Mouse (Mus musculus) A20 (cell line): ENCODE results near the gene Olfr1420.
"Not testable (repeated sequence)": the region's sequence is repeated elsewhere in the genome, so short reads cannot be mapped to it uniquely, and the experiment has no call there.

ENCODE experiments used
- DNase-seq: peaks from one replicate; pipeline ENCODE4 v3.0.0-alpha.2; 2011; ENCODE audit warnings: low read depth, low spot score

The Olfr1420 gene

DNA sequence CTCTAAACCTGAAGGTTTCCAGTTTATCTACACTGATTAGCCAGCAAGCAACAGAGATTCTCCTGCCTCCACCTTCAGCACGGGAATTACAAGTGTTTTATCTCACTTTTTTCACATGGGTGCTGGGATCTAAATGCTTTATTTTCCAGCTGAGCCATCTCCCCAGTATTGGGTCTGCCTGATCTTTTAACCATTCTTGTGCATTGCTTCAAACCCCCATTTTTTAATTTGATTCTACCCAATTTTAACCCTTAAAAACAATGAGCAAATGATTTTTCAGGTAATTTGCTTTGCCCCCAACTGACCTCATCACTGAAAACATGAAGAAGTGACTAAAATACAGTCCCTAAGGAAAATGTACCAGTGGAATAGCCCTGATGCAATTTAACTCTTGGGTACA lies at the start of gene Olfr1420:
Gene Olfr1420 (plus strand): TSS at position 301 of the 400 bp plus-strand sequence.
- no peak for DNase-seq

DNA sequence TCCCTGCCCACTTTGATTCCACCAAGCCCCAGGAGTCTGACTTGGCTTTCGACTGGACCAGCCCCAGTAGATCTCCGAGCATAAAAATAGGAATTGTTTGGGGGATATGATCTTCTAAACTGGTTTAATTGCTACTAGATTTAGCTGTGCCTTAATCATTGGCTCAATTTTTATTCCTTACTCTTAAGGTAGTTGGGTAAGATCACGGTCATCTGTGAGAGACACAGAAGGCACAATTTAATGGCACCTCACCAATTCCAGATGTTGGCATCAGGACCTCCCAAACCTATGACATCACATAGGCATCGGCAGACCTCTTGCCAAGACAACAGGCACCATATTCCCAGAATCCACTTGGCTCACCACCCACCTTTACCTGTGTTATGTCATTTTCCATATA lies 47.2 kb upstream of the Olfr1420 start, which contains the start of gene Olfr1417:
Gene Olfr1417 (minus strand): TSS at position 101 of the 400 bp plus-strand sequence.
- no peak for DNase-seq

DNA sequence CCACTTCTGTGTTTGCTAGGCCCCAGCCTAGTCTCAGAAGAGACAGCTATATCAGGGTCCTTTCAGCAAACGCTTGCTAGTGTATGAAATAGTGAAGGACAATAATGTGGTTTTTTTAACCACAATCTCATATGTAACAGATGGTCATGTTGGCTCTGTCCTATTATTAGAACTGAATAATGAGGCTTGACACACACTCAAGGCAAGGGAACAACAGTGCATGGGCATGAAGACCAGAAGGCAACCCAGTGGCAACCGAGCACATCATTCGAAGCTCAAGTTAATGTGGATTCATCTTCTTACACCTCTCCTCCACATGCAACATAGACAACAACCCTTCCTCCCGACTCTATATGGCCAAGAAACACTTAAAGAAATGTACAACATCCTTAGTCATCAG lies 40.0 kb upstream of the Olfr1420 start:
- no peak for DNase-seq

DNA sequence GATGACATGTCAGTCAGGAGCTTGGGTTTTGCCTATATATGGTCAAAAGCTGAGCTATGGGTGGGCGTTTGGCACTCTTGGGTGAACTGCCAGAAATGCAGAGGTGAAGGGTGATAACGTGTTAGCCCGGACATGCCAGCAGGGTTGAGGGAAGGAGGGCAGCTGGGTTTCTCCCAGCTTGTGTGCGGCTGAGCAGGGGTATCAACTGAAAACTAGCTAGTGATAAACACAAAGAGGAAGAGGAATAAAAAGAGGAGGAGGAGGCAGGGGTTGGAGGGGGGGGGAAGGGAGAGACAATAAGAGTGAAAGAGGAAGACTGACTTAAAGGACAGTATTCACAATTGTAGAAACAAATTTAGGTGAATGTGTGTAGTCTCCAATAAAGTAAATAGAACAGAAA lies 33.7 kb upstream of the Olfr1420 start:
- DNase-seq: peak; percentile 68

GRCm38 (mm10) chr19:11854821-11855220 lies 31.5 kb upstream of the Olfr1420 start:
- no peak for DNase-seq

- DNase-seq: no peak
Observed at GRCm38 (mm10) chr19:11856506-11856905, 29.9 kb upstream of the Olfr1420 start.

DNA sequence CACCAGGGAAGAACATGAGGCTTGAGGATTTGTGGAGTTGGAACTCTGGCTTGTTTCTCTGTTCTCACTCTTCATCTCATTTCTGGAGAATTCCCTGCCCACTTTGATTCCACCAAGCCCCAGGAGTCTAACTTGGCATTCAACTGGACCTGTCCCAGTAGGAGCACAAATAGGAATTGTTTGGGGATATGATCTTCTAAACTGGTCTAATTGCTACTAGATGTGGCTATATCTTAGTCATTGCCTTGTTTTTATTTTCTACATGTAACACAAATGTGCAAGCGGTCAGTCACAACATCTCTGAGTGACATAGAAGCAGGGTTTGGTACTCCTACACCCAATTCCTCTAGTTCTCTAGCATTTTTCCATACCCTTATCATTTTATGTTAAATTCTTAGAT lies 25.4 kb upstream of the Olfr1420 start, which contains the start of gene Olfr1418:
Gene Olfr1418 (minus strand): TSS at position 101 of the 400 bp plus-strand sequence.
- DNase-seq: no peak

DNA sequence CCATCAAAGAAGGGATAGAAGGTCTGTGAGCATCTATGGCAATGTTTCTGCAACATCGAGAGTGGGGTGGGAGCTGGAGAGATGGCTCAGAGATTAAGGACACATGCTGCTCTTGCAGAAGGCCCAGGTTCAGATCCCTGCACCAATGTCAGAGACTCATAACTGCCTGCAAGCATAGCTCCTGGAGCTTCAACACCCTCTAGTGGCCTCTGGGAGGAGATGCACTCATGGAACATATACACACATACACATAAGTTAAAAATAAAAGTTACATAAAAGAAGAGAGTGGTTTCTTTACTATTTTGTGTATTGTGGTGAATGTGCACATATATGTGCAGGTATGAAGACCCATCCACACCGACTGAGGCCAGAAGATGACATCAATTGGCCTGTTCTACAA lies 18.5 kb upstream of the Olfr1420 start:
- DNase-seq: peak; percentile 22

DNA sequence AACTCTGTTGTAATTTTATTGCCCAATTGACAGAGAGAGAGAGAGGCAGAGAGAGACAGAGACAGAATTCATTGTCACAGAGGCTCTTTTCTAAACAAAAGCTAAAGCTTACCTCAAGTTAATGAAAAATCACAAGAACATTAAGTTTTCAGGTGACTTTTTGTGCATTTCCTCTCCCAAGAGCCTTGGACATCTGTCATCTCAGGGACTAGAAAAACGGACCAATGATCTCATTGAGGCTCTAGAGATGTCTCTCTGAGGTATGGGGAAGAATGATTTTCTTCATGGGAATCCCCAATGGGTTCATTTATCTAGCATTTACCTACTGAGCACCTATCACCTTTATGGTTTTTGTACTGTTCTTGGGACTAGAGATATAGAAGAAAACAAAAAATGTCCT lies 11.4 kb upstream of the Olfr1420 start, which contains the start of gene Olfr1419:
Gene Olfr1419 (minus strand): TSS at position 101 of the 400 bp plus-strand sequence.
- no peak for DNase-seq

DNA sequence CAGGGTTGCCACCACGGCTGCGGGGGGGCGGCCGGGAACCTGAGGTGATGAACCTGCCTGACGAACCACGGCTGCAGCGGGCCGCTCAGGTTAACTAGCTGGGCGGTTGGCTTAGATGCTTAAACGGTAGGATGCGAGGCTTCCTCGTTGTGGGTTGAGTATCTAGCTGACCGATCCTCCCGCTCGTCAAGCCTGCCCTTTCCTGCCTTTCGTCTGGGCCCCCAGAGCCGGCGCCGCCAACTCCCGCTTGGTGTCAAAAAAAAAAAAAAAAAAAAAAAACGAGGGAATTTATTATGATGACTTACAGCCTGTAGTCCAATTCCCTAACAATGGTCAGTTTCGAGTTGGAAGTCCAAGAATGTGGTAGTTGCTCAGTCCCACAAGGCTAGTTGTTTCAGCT lies 8.0 kb upstream of the Olfr1420 start:
- DNase-seq: not testable (repeated sequence)

GRCm38 (mm10) chr19:11911021-11911420 lies 24.7 kb downstream of the Olfr1420 start:
- peak; percentile 67 for DNase-seq

- no peak for DNase-seq
Observed at GRCm38 (mm10) chr19:11911603-11912002, 25.2 kb downstream of the Olfr1420 start.

GRCm38 (mm10) chr19:11912037-11912532 lies 25.7 kb downstream of the Olfr1420 start, which contains the start of gene Patl1:
Gene Patl1, plus strand, starts transcription at chr19:11912399.
- DNase-seq: peak; percentile 99

DNA sequence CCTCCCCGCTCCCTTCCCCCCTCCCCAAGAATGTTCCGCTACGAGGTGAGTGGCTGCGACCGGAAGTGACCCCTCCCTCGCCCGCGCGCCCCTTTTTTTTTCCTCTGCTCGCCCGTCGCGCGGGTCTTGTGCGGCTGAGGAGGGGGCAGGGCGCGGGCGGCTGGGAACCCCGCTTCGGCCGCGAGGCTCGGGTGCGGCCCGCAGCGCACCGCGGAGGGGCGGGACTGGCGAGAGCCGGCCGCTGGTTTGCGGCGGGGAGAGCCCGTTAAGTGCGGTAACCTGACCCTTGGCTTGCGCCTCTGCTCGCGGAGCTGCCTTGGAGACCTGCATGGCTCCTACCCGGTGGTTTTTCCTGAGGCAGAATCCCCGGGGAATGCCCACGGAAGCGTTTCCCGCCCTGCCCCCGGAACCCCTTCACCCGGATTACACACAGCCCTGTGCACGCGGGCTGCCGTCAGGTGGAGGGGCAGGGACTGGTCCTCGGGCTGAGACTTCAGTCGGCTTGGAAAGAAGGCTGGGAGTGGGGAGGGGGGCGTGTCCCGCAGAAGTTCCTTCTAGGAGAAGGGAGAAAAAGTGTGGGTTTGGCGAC lies 26.3 kb downstream of the Olfr1420 start:
- DNase-seq: peak; percentile 61

- DNase-seq: no peak
Observed at GRCm38 (mm10) chr19:11915804-11916203, 29.4 kb downstream of the Olfr1420 start.

- no peak for DNase-seq
Observed at GRCm38 (mm10) chr19:11922068-11922467, 35.7 kb downstream of the Olfr1420 start.

GRCm38 (mm10) chr19:11922515-11922914 lies 36.1 kb downstream of the Olfr1420 start:
- DNase-seq: not testable (repeated sequence)

- no peak for DNase-seq
Observed at GRCm38 (mm10) chr19:11926380-11926779, 40.0 kb downstream of the Olfr1420 start.

DNA sequence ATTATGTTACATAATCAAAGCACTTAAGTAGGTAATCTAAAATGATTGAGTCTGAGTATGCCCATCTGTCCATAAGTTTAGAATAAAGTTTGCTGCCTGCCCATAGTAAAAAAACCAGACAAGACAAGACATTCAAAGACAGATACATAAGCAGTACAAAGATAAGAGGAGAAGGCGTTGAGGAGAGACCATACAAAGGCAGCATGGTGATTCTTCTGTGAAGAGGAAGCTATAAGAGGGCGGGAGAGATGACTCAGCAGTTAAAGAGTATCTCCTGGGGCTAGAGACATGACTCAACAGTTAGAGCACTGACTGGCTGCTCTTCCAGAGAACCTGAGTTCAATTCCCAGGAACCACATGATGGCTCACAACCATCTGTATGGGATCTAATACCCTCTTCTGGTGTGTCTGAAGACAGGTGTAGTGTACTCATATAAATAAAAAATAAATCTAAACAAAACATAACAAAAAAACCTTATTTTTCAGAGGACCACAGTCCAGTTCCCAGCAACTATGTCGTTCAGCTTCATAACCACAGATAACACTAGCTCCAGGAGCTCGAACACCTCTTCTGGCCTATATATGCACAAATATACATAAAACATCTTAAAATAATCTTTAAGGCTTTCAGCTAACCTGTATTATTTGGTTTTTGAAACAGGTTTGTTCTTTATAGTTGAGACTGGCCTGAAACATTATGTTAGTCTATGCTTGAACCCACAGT lies 41.8 kb downstream of the Olfr1420 start:
- no peak for DNase-seq

GRCm38 (mm10) chr19:11946460-11946859 lies 60.1 kb downstream of the Olfr1420 start:
- DNase-seq: not testable (repeated sequence)
